Mouse (Mus musculus): ENCODE data around the gene Retsat. TPM values are rescaled to one million over a fixed set of nuclear protein-coding genes. Genes with fewer than 3 reads are reported as not detected.

Retsat gene
- total and polyA plus RNA-seq, 3 experiments, result 15.5 to 27.7 (median 15.6) TPM

DNA sequence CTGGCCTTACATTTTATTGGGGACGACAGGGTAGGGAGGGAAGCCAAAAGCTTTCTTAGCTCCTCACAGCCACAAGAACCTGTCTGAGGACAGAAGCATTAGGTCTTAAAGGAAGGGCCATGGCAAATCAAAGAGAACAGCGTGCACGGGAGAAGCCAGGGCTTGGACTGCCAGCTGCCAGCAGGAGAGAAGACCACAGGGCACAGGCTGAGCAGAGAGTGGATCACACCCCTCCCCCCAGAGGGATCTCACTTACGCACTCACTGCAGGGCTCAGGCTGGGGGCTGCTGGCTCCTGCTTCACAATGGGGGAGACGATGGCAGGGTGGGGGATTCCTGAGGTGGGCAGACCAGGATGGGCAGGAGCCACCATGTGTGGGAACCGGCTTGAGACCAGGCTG lies 33.4 kb downstream of the Retsat start:
- Histone ChIP-seq H3K4me3 (replicated peaks in 1 of 3; ENCODE audit: low read depth in 2 of 3, low read length in 2 of 3, poor library complexity in 1 of 3) (peak overlapping the region in 1 of 3 experiments; percentile 12), H3K9ac (ENCODE audit: insufficient read depth, low read depth) (no peak overlapping the region), H3K9me3 (replicated peaks; ENCODE audit: low read length) (no peaks in the 10 kb centered on the region), H3K27me3 (replicated peaks) (no peaks in the 10 kb centered on the region), H3K27ac (ENCODE audit: insufficient read depth, low read depth) (no peak overlapping the region), H3K79me2 (replicated peaks; ENCODE audit: control insufficient read depth, extremely low read depth, insufficient read depth, poor library complexity, severe bottlenecking) (no peaks in the 10 kb centered on the region), H3K4me2 (ENCODE audit: insufficient read depth, low read depth, poor library complexity, severe bottlenecking) (no peak overlapping the region), H3K36me3 (replicated peaks in 1 of 2; ENCODE audit: control insufficient read depth in 1 of 2, insufficient read depth in 1 of 2, low read length in 1 of 2) (peaks cover 0 to 19% of the 10 kb centered on the region in 2 experiments), H3K4me1 (ENCODE audit: control insufficient read depth in 1 of 2, insufficient read depth in 2 of 2) (peaks cover 9 to 46% of the 10 kb centered on the region in 2 experiments)
- in situ Hi-C loops (cut with MboI; ENCODE audit: low pct_ligation_motif_present, low pct_unique_long_range_greater_than_20kb, low sequenced_read_pairs) (no loop called here), dilution Hi-C loops (cut with MboI; ENCODE audit: extremely low pct_ligation_motif_present, extremely low pct_unique_long_range_greater_than_20kb, low sequenced_read_pairs) (no loop called here)
- DNase-seq (ENCODE audit: extremely low read depth), result no peak
- TF ChIP-seq ZNF384 (IDR thresholded peaks at IDR 0.05; ENCODE audit: low read depth, low read length) (no peak), EP300 (IDR thresholded peaks at IDR 0.05; ENCODE audit: low read length) (no peak), MAZ (IDR thresholded peaks at IDR 0.05; ENCODE audit: low read depth, low read length) (no peak), POLR2A (IDR thresholded peaks at IDR 0.05; ENCODE audit: low read depth, low read length) (no peak)

GRCm38 (mm10) chr6:72634311-72634710 lies 36.0 kb downstream of the Retsat start:
- no peaks in the 10 kb centered on the region for H3K79me2 ChIP-seq (replicated peaks; ENCODE audit: control insufficient read depth, extremely low read depth, insufficient read depth, poor library complexity, severe bottlenecking)
- H3K9ac ChIP-seq (ENCODE audit: insufficient read depth, low read depth), result no peak overlapping the region
- H3K27ac ChIP-seq (ENCODE audit: insufficient read depth, low read depth), result no peak overlapping the region
- TF ChIP-seq ZKSCAN1 (IDR thresholded peaks at IDR 0.05; ENCODE audit: borderline replicate concordance, low read depth, low read length) (no peak), USF1 (IDR thresholded peaks at IDR 0.05; ENCODE audit: low read depth, low read length) (no peak)
- no peaks in the 10 kb centered on the region for H3K27me3 ChIP-seq (replicated peaks)
- in situ Hi-C loops (cut with MboI; ENCODE audit: low pct_ligation_motif_present, low pct_unique_long_range_greater_than_20kb, low sequenced_read_pairs) (no loop called here), dilution Hi-C loops (cut with MboI; ENCODE audit: extremely low pct_ligation_motif_present, extremely low pct_unique_long_range_greater_than_20kb, low sequenced_read_pairs) (no loop called here)
- no peak overlapping the region for H3K4me2 ChIP-seq (ENCODE audit: insufficient read depth, low read depth, poor library complexity, severe bottlenecking)
- H3K4me3 ChIP-seq (replicated peaks in 1 of 3; ENCODE audit: low read depth in 2 of 3, low read length in 2 of 3, poor library complexity in 1 of 3), result no peak overlapping the region
- H3K4me1 ChIP-seq (ENCODE audit: control insufficient read depth in 1 of 2, insufficient read depth in 2 of 2), result peaks cover 9 to 45% of the 10 kb centered on the region in 2 experiments
- DNase-seq (ENCODE audit: extremely low read depth), result no peak
- peaks cover 0 to 4% of the 10 kb centered on the region in 2 experiments for H3K36me3 ChIP-seq (replicated peaks in 1 of 2; ENCODE audit: control insufficient read depth in 1 of 2, insufficient read depth in 1 of 2, low read length in 1 of 2)
- H3K9me3 ChIP-seq (replicated peaks; ENCODE audit: low read length), result no peaks in the 10 kb centered on the region

GRCm38 (mm10) chr6:72635760-72636431 lies 37.6 kb downstream of the Retsat start:
- Histone ChIP-seq H3K36me3 (replicated peaks in 1 of 2; ENCODE audit: control insufficient read depth in 1 of 2, insufficient read depth in 1 of 2, low read length in 1 of 2) (peaks cover 0 to 7% of the 10 kb centered on the region in 2 experiments), H3K9ac (ENCODE audit: insufficient read depth, low read depth) (peak overlapping the region; percentile 39; the same call in 1 of the 2 replicates), H3K4me2 (ENCODE audit: insufficient read depth, low read depth, poor library complexity, severe bottlenecking) (peak overlapping the region; percentile 32), H3K9me3 (replicated peaks; ENCODE audit: low read length) (no peaks in the 10 kb centered on the region), H3K27ac (ENCODE audit: insufficient read depth, low read depth) (no peak overlapping the region), H3K27me3 (replicated peaks) (no peaks in the 10 kb centered on the region), H3K4me3 (replicated peaks in 1 of 3; ENCODE audit: low read depth in 2 of 3, low read length in 2 of 3, poor library complexity in 1 of 3) (peak overlapping the region; percentile 47 to 69 (median 56)), H3K79me2 (replicated peaks; ENCODE audit: control insufficient read depth, extremely low read depth, insufficient read depth, poor library complexity, severe bottlenecking) (no peaks in the 10 kb centered on the region), H3K4me1 (ENCODE audit: control insufficient read depth in 1 of 2, insufficient read depth in 2 of 2) (peaks cover 9 to 32% of the 10 kb centered on the region in 2 experiments)
- dilution Hi-C loops (cut with MboI; ENCODE audit: extremely low pct_ligation_motif_present, extremely low pct_unique_long_range_greater_than_20kb, low sequenced_read_pairs) (no loop called here), in situ Hi-C loops (cut with MboI; ENCODE audit: low pct_ligation_motif_present, low pct_unique_long_range_greater_than_20kb, low sequenced_read_pairs) (loop anchor here (5.0 kb wide), 1 partner anchor 34 kb away; no protein-coding TSS in a partner anchor)
- TF ChIP-seq USF2 (conservative IDR thresholded peaks at IDR 0.05; ENCODE audit: low read depth, low read length) (no peak), UBTF (IDR thresholded peaks at IDR 0.05; ENCODE audit: low read depth, low read length) (no peak), E2F4 (IDR thresholded peaks at IDR 0.05; ENCODE audit: insufficient replicate concordance, low read depth, low read length) (no peak), POLR2A (IDR thresholded peaks at IDR 0.05; ENCODE audit: low read depth, low read length) (peak; percentile 53; the same call in 1 of the 2 replicates), CHD2 (IDR thresholded peaks at IDR 0.05; ENCODE audit: low read length) (peak; percentile 57; the same call in 1 of the 2 replicates), TCF12 (IDR thresholded peaks at IDR 0.05; ENCODE audit: low read depth, low read length) (0 out of 2 replicates have a peak, but pooled peaks have one; percentile 5), MYC (IDR thresholded peaks at IDR 0.05; ENCODE audit: low read depth, low read length) (peak; percentile 62), SMC3 (IDR thresholded peaks at IDR 0.05; ENCODE audit: low read depth, low read length) (peak; percentile 51), ETS1 (conservative IDR thresholded peaks at IDR 0.05; ENCODE audit: low read depth, low read length) (no peak), NELFE (IDR thresholded peaks at IDR 0.05; ENCODE audit: low read depth, low read length) (peak; percentile 61), HCFC1 (IDR thresholded peaks at IDR 0.05; ENCODE audit: low read depth, low read length) (peak; percentile 65), RAD21 (IDR thresholded peaks at IDR 0.05; ENCODE audit: low read depth, low read length) (peak; percentile 84), JUND (conservative IDR thresholded peaks at IDR 0.05; ENCODE audit: low read depth, low read length) (no peak), NRF1 (IDR thresholded peaks at IDR 0.05; ENCODE audit: low read depth, low read length) (no peak), MAZ (IDR thresholded peaks at IDR 0.05; ENCODE audit: low read depth, low read length) (no peak), ZKSCAN1 (IDR thresholded peaks at IDR 0.05; ENCODE audit: borderline replicate concordance, low read depth, low read length) (no peak), GABPA (IDR thresholded peaks at IDR 0.05; ENCODE audit: insufficient replicate concordance, low read depth, low read length) (no peak), POLR2AphosphoS2 (IDR thresholded peaks at IDR 0.05; ENCODE audit: low read depth, low read length) (no peak), CTCF (conservative IDR thresholded peaks at IDR 0.05 in 1 of 2, IDR thresholded peaks at IDR 0.05 in 1 of 2; ENCODE audit: low read depth in 2 of 2, low read length in 2 of 2) (peak; percentile 73 to 92), TBP (conservative IDR thresholded peaks at IDR 0.05; ENCODE audit: low read depth, low read length) (no peak), ELF1 (IDR thresholded peaks at IDR 0.05; ENCODE audit: low read depth, low read length) (peak; percentile 85)
- peak; percentile 73 for DNase-seq (ENCODE audit: extremely low read depth)

Measured in CH12.LX (cell line).